Mouse (Mus musculus) liver, embryonic 12.5 days (tissue): ENCODE measurements at regions not wholly inside any gene's neighbourhood (a gene's known extent, or its start where the extent isn't known, plus 50 kb on each side); places are given as distances from the start of the nearest gene placed in this dataset.

Experiments
- ATAC-seq: fragments of 200-750 bp; cut with Nextera tagmentation; 2 replicates; pipeline ENCODE4 v1.8.0; 2017; ENCODE audit warnings: moderate number of reproducible peaks, mild to moderate bottlenecking, moderate library complexity
- H3K27ac ChIP-seq: fragments of 300-500 bp; sonication (generic); 2 replicates; pipeline ENCODE4 v1.5.1; 2016; ENCODE audit warnings: mild to moderate bottlenecking
- H3K27me3 ChIP-seq: fragments of 300-500 bp; sonication (generic); replicated peaks from 2 replicates; pipeline ENCODE4 v1.6.1; 2016; ENCODE audit warnings: mild to moderate bottlenecking, moderate library complexity
- H3K36me3 ChIP-seq: fragments of 300-500 bp; sonication (generic); 2 replicates; pipeline ENCODE4 v1.6.1; 2016; ENCODE audit warnings: mild to moderate bottlenecking, moderate library complexity
- H3K4me1 ChIP-seq: fragments of 300-500 bp; sonication (generic); 2 replicates; pipeline ENCODE4 v1.6.1; 2016
- H3K4me2 ChIP-seq: fragments of 300-500 bp; sonication (generic); 2 replicates; pipeline ENCODE4 v1.6.1; 2016; ENCODE audit warnings: mild to moderate bottlenecking, moderate library complexity
- H3K4me3 ChIP-seq: fragments of 300-500 bp; sonication (generic); 2 replicates; pipeline ENCODE4 v1.5.1; 2016; ENCODE audit warnings: mild to moderate bottlenecking, moderate library complexity
- H3K9ac ChIP-seq: fragments of 300-500 bp; sonication (generic); 2 replicates; pipeline ENCODE4 v1.6.1; 2016; ENCODE audit warnings: mild to moderate bottlenecking, moderate library complexity
- H3K9me3 ChIP-seq: fragments of 300-500 bp; sonication (generic); replicated peaks from 2 replicates; pipeline ENCODE4 v1.6.1; 2016; ENCODE audit warnings: mild to moderate bottlenecking, moderate library complexity
- WGBS: fragments of 180-500 bp; shearing (Covaris S2); methylation state at CpG from one replicate; pipeline ENCODE4 v1.1.7; 2016; ENCODE audit not compliant: insufficient replicate concordance; 5-methylcytosine and 5-hydroxymethylcytosine counted together

- Histone ChIP-seq H3K27me3 (no peaks in the 10 kb centered on the region), H3K9ac (no peak overlapping the region), H3K27ac (no peak overlapping the region), H3K4me2 (no peak overlapping the region), H3K36me3 (no peaks in the 10 kb centered on the region), H3K9me3 (no peaks in the 10 kb centered on the region), H3K4me3 (no peak overlapping the region), H3K4me1 (0 out of 2 replicates have a peak, but pooled peaks cover 6% of the 10 kb centered on the region)
- WGBS, result 69% methylated on average over 8 of the region's 8 CpGs
- ATAC-seq, result no peak
Observed at GRCm38 (mm10) chr1:43291736-43292135, 95.0 kb upstream of the Fhl2 start.

GRCm38 (mm10) chr1:43292561-43292960 is 95.8 kb upstream of the Fhl2 start:
- Histone ChIP-seq H3K4me3 (no peak overlapping the region), H3K4me2 (no peak overlapping the region), H3K9me3 (no peaks in the 10 kb centered on the region), H3K9ac (no peak overlapping the region), H3K36me3 (no peaks in the 10 kb centered on the region), H3K4me1 (peaks cover 13% of the 10 kb centered on the region), H3K27ac (no peak overlapping the region), H3K27me3 (no peaks in the 10 kb centered on the region)
- ATAC-seq, result no peak
- WGBS, result 75% methylated on average over 2 of the region's 2 CpGs

- peaks cover 22% of the 10 kb centered on the region for H3K4me1 ChIP-seq
- H3K9me3 ChIP-seq, result no peaks in the 10 kb centered on the region
- no peak overlapping the region for H3K4me2 ChIP-seq
- H3K9ac ChIP-seq, result no peak overlapping the region
- no peak overlapping the region for H3K4me3 ChIP-seq
- ATAC-seq, result no peak
- WGBS, result 77% methylated on average over 11 of the region's 11 CpGs
- H3K27me3 ChIP-seq, result no peaks in the 10 kb centered on the region
- no peak overlapping the region for H3K27ac ChIP-seq
- no peaks in the 10 kb centered on the region for H3K36me3 ChIP-seq
Observed at GRCm38 (mm10) chr1:43294221-43295012, 97.6 kb upstream of the Fhl2 start.

GRCm38 (mm10) chr1:43297579-43297978 is 100.8 kb upstream of the Fhl2 start:
- Histone ChIP-seq H3K4me1 (peaks cover 22% of the 10 kb centered on the region), H3K4me2 (peak overlapping the region; percentile 18; the same call in 1 of the 2 replicates), H3K4me3 (no peak overlapping the region), H3K36me3 (no peaks in the 10 kb centered on the region), H3K27ac (no peak overlapping the region), H3K27me3 (0 out of 2 replicates have a peak, but pooled peaks cover 2% of the 10 kb centered on the region), H3K9ac (no peak overlapping the region), H3K9me3 (no peaks in the 10 kb centered on the region)
- ATAC-seq, result peak; percentile 87
- WGBS, result 33% methylated on average over 2 of the region's 2 CpGs

GRCm38 (mm10) chr1:43298746-43299145 is 102.0 kb upstream of the Fhl2 start:
- Histone ChIP-seq H3K27me3 (0 out of 2 replicates have a peak, but pooled peaks cover 2% of the 10 kb centered on the region), H3K4me1 (peaks cover 22% of the 10 kb centered on the region), H3K36me3 (no peaks in the 10 kb centered on the region), H3K27ac (no peak overlapping the region), H3K9ac (no peak overlapping the region), H3K4me2 (no peak overlapping the region), H3K4me3 (no peak overlapping the region), H3K9me3 (no peaks in the 10 kb centered on the region)
- WGBS, result 75% methylated on average over 3 of the region's 3 CpGs
- no peak for ATAC-seq

- H3K4me3 ChIP-seq, result no peak overlapping the region
- 42% methylated on average over 7 of the region's 7 CpGs for WGBS
- H3K4me1 ChIP-seq, result peaks cover 22% of the 10 kb centered on the region
- H3K27ac ChIP-seq, result no peak overlapping the region
- no peaks in the 10 kb centered on the region for H3K9me3 ChIP-seq
- no peak overlapping the region for H3K4me2 ChIP-seq
- 0 out of 2 replicates have a peak, but pooled peaks cover 2% of the 10 kb centered on the region for H3K27me3 ChIP-seq
- no peaks in the 10 kb centered on the region for H3K36me3 ChIP-seq
- no peak for ATAC-seq
- no peak overlapping the region for H3K9ac ChIP-seq
Observed at GRCm38 (mm10) chr1:43299490-43300302, 102.9 kb upstream of the Fhl2 start.

GRCm38 (mm10) chr1:43300676-43301075 is 103.9 kb upstream of the Fhl2 start:
- Histone ChIP-seq H3K27me3 (0 out of 2 replicates have a peak, but pooled peaks cover 2% of the 10 kb centered on the region), H3K4me1 (peaks cover 17% of the 10 kb centered on the region), H3K4me2 (no peak overlapping the region), H3K36me3 (no peaks in the 10 kb centered on the region), H3K9me3 (no peaks in the 10 kb centered on the region), H3K27ac (no peak overlapping the region), H3K4me3 (no peak overlapping the region), H3K9ac (no peak overlapping the region)
- WGBS, result 50% methylated on average over 5 of the region's 5 CpGs
- no peak for ATAC-seq

GRCm38 (mm10) chr1:43301866-43302571 is 105.2 kb upstream of the Fhl2 start:
- 47% methylated on average over 7 of the region's 7 CpGs for WGBS
- ATAC-seq, result no peak
- H3K27ac ChIP-seq, result no peak overlapping the region
- 0 out of 2 replicates have a peak, but pooled peaks cover 2% of the 10 kb centered on the region for H3K27me3 ChIP-seq
- H3K9me3 ChIP-seq, result no peaks in the 10 kb centered on the region
- no peaks in the 10 kb centered on the region for H3K36me3 ChIP-seq
- H3K4me2 ChIP-seq, result no peak overlapping the region
- no peak overlapping the region for H3K4me3 ChIP-seq
- H3K4me1 ChIP-seq, result peaks cover 15% of the 10 kb centered on the region
- H3K9ac ChIP-seq, result no peak overlapping the region

GRCm38 (mm10) chr1:43302657-43303056 is 105.9 kb upstream of the Fhl2 start:
- Histone ChIP-seq H3K9me3 (no peaks in the 10 kb centered on the region), H3K4me3 (no peak overlapping the region), H3K36me3 (no peaks in the 10 kb centered on the region), H3K9ac (no peak overlapping the region), H3K4me2 (no peak overlapping the region), H3K27ac (no peak overlapping the region), H3K4me1 (peaks cover 8% of the 10 kb centered on the region), H3K27me3 (0 out of 2 replicates have a peak, but pooled peaks cover 2% of the 10 kb centered on the region)
- WGBS, result 58% methylated on average over 7 of the region's 7 CpGs
- no peak for ATAC-seq

- ATAC-seq, result no peak
- Histone ChIP-seq H3K27me3 (no peaks in the 10 kb centered on the region), H3K36me3 (no peaks in the 10 kb centered on the region), H3K9me3 (no peaks in the 10 kb centered on the region), H3K9ac (no peak overlapping the region), H3K4me3 (no peak overlapping the region), H3K27ac (no peak overlapping the region), H3K4me1 (no peaks in the 10 kb centered on the region), H3K4me2 (no peak overlapping the region)
- WGBS, result 55% methylated on average over 9 of the region's 9 CpGs
Observed at GRCm38 (mm10) chr1:43305349-43306278, 108.8 kb upstream of the Fhl2 start.
